Mouse (Mus musculus): Measurements from ENCODE around the gene Catsperg1.
"Not testable (repeated sequence)": the region's sequence is repeated elsewhere in the genome, so short reads cannot be mapped to it uniquely, and the experiment has no call there.

Catsperg1 gene

DNA sequence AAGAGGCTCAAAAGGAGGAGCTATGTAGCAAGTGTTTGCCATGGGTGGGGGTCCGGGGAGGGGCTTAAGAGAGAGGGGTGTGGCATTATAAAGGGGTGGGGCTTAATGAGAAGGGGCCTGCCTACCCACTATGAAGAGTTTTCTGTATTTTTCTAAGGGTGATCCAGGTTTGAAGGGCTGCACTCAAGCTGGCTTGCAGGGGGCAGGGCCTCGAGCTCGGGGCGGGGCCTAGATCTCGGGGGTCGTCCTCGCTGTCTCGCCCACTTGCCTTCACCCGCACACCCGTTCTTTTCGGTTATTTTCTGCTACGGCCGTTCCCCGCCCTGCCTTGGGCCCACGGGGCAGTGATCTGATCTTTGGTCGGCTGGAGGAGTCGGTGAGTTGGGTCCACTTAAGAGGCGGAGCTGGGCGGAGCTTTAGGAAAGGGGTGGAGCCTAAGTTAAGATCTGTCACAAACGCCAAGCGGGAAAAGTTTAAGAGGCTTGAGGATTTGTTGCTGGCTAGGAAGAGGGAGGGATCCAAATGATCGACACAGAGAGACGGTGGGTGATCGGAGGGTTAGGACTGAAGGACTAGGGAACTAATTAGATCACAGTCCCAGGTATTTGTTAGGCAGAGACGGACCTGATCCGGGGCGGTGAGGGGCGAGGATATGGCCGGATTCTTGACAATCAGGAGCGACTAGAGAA lies 43.6 kb downstream of the Catsperg1 start, which contains the start of the genes Ggn and Spred3:
Gene Ggn (plus strand): TSS at position 145 of the 689 bp plus-strand sequence.
Gene Spred3 (minus strand): TSS at position 346 of the 689 bp plus-strand sequence.
- DNase-seq (ENCODE audit: low spot score in 2 of 2) = peak in 1 of 2 experiments; percentile 58

DNA sequence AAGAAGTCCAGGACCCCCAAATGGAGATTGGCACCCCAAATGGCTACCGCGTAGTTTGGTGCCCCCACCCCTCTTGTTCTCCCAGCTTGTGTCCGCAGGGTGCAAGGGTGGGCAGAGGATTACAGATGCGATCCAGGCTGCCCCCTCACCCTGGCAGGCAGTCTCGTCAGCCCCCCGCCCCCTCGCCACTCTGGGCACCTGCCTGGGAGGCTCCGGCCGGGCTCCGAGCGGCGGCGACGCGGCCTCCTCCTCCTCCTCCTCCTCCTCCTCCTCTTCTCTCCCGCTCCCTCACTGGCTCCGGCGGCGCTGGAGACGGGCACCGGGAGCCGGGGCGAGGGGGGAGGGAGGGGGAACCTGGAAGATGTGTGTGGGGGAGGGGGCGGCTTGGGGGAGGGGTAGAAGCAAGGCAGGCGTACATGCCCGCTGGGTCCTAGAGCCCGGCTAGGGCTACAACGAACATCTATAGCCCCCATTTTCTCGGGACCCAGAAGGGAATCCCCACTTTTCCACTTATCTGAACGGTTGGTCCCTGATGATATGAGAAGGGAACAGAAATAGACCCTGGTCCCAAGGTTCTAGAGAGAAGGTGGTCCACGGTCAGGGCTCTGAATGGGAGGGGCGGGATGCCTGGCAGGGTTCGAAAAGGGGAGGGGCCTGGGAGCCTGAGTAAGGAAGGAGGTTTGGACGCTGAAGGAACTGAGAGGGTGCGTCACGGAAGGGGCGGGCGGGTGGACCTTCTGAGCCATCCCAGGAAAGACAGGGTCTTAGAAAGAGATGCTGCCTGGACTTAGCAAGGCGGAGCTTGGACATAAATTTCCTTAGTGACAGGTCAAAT lies 44.4 kb downstream of the Catsperg1 start:
- peak in 1 of 2 experiments; percentile 83 for DNase-seq (ENCODE audit: low spot score in 2 of 2)

DNA sequence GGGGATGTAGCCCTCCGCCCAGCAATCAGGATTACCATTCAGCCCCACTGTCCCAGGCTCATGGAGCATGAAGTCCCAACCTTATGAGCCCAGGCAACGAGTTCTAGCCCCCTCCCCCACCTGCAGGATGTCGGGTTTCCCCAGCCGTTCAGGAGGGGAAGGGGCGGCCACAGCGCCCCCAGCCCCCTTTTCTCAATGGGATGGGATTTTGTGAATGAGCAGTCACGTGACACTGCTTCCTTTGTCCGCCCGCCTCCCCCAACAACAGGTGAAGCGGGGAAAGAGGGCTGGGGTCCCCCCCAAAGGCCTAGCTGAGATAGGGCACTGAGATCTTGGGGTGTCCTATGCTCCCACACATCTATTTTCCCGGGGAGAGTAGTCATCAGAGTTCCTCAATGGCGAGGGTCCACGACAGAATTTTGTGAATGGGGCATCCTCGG lies 45.0 kb downstream of the Catsperg1 start:
- DNase-seq (ENCODE audit: low spot score in 2 of 2) = no peak

DNA sequence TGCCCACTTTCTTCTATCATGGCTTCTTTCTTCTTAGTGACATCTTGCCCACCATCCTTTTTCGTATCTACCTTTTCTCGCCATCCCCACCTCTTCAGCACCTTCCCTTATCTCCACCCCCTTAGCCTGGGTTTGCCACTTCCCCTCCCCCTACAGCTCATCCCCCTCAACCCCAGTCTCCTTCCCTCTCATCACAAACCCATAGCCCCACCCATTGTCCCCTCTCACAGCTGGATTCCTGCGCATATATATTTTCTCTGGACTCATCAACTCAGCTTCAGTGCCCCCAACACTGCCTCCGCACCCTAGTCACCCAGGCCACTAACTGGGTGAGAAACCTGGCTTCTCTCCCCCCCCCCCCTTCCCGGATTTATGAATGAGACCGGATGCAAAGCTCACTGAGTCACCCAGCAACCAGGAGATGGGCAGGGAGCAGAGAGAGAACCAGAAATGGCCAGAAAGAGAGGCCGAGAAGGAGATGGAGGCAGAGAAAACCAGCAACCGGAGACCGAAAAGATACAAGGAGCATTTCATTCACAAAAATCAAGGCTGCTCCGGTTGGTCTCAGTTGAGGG lies 45.6 kb downstream of the Catsperg1 start:
- DNase-seq (ENCODE audit: low spot score in 2 of 2) = no peak

DNA sequence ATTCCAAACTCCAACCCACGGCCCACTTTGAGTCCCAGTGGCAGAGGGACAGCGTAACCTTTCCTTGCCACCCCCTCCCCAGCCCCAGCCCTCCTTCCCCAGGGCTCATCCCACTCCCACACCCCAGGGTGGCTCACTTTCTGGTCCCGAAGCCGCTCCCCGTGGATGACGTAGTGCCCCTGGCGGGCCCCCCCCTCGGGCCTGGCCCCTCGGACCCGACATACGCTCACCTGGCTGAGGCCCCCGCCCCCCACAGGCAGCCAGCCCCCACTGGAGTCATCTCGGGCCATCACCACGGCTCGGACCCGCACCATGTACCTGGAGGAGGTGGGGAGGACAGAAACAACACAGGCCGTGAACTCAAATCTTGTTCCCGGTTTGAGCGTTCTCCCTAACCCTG lies 46.2 kb downstream of the Catsperg1 start:
- no peak for DNase-seq (ENCODE audit: low spot score in 2 of 2)

DNA sequence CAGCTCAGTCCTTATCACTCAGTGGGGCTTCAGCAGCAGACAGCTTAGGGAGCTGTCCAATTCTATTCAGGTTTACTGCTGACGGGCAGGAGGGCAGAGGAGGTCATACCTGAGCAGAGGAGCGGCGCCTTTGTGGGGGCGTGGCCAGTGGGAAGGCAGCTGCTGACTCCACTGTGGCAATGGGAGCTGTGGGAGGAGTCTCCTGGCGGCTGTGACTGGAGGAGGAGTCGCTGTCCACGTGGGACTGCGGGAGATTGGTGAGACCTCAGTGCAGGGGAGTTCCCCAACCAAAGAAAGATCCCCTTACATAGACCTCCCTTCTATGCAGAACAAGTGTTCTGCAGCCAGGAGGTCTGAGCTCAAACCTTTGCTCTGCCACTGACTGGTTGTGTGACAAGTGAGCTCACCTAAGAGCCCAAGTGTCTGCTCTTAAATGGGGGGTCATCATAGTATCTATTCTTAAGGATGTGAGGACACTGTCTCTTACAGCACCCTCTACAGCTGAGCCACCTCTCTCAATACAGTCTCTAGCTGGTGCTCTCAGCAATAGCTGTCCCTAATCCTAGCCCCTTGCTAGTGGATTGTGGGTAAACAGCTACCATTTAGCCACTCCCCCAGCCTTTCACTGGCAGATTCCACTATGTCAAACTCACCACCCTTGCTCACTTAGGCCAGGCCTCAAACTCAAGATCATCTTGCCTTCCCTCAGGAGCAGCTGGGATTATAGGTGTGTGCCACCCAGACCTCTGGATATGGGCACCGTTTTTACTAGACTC lies 50.9 kb downstream of the Catsperg1 start:
- DNase-seq (ENCODE audit: low spot score in 2 of 2) = no peak

DNA sequence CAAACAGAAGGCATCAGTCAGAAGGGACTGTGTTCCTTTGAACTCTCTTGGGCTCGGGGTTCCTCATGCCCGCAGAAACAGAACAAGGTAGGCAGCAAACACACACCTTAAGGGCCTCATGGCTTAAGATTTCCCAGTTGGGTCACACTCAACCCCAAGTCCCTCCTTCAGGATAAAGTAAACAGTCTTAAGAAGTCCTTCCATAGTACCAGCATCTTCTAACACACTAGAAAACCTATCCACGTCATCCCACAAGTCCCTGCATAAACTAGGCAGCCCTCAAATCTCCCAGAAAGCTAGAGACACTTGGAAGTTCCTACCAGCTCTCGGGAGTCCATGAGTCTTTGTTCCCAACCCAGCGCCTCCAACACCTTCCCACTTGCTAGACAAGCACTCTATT lies 51.5 kb downstream of the Catsperg1 start:
- DNase-seq (ENCODE audit: low spot score in 2 of 2) = no peak

DNA sequence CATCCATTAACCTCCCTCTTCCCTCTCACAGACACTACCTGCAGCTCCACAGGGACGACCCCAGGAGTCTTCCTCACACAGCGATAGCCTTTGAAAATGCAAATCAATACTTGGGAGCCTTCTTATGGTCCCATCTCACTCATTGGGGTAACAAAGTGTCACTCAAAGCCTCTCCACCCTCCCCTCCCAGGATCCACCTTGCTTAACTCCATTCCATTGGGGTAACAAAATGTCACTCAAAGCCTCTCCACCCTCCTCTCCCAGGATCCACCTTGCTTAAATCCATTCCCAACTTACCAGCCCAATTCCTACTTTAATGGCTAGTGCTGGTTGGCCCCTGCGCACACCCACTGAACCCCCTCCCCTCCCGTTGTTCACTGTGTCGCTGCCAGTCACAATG lies 55.6 kb downstream of the Catsperg1 start:
- no peak for DNase-seq (ENCODE audit: low spot score in 2 of 2)

DNA sequence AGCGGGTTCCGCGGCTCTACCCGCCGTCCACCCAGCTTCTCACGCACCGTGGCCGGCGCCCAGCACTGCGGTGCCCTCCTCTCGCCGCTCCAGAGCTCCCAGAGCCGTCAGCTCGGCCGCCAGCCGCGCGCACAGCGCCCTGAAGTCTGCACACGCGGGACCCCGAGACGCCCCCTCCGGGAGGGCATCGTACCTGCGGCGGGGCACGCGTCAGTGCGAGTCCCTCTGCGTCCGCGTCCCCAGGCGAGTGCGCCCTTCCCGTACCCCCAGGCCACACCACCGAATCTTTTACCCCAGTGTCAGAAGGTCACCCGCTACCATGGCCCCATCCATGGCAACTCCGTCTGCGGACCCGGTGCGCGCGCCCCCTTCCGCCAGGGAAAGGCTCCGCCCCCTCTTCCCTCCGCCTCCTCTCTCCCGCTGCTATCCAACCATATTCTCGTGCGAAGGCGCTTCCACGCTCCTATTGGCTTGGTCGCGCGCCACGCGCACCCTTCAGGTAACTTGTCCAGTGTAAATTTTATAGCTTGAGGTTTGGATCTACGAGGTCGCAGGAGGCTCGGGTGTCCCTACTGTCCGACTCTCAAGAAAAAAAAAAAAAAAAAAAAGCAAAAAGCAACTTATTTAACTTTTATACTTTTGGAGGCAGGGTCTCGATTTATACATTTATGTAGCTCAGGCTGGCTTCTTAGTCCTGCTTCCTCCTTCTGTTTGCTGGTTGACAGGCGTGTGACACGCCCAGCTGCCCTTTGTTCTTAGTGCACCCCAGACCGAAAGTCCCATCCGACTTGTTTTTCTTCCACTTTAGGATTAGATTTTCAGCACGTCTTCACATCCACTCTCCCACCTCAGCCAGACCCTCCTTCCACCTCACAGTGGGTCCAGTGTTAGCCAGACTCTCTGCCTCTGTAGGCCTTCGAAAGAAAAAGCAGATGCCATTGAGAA lies 57.7 kb downstream of the Catsperg1 start, which contains the start of gene Fam98c:
Gene Fam98c (minus strand): TSS at position 397 of the 945 bp plus-strand sequence.
- peak in 1 of 2 experiments; percentile 87 for DNase-seq (ENCODE audit: low spot score in 2 of 2)

DNA sequence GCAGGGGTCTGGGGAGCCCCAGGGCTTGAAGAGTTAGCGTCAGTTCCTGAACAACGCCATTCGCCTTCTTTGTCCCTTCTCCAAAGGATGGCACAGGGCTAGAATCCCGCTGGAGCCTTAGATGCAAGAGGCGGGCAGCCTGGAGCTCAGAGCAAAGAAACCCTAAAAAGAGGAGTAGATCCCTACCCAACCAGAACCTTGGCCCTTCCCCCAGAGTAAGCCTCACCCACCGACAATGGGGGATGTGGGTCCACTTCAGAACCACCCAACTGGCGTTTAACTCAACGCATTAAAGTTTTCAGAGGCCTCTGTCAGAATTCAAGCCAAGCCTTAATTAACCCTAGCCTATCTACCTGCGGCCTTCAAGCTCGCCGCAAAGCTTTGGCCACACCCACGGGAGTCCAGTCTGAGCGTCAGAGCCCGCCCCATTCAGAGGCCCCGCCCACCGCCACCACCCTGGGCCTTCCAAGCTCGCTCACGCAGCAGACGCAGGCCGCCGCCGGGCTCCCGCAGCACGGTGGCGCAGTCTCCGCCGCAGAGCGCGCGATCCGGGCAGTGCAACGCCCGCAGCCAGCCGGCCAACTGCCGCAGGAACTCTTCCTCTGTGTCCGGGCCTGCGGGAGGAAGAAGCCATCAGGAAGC lies 58.5 kb downstream of the Catsperg1 start:
- DNase-seq (ENCODE audit: low spot score in 2 of 2) = peak; percentile 76 to 86

DNA sequence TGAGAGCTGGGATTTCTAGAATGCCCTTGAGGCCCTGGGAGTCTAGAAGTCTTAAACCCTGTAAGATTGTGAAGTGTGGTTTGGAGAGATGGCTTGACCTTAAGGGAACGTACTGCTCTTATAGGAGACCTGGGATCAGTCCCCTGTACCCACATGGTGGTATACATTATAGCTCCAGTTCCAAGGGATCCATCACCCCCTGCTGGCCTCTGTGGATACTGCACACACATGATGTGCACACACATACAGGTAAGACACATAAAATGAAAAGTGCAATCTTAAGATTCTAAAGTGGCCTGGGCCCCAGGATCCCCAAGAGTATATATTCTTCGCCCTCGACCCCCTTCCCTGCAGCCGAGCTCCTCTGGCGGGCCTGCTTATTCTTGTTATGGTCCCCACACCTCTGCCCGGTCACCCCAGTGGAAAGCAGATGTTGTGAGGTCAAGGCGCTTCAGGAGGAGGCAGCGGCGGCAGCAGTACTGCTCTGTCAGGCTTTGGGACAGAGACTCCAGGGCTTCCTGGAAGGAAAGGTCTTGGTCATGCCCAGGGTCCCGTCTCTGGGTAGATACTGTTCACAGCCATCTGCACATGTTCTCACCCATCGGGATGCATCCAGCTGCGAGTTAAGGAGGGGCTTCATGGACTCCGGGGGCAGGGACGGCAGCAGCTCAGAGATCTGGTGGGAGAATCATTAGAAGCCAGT lies 59.7 kb downstream of the Catsperg1 start:
- DNase-seq (ENCODE audit: low spot score in 2 of 2) = no peak

DNA sequence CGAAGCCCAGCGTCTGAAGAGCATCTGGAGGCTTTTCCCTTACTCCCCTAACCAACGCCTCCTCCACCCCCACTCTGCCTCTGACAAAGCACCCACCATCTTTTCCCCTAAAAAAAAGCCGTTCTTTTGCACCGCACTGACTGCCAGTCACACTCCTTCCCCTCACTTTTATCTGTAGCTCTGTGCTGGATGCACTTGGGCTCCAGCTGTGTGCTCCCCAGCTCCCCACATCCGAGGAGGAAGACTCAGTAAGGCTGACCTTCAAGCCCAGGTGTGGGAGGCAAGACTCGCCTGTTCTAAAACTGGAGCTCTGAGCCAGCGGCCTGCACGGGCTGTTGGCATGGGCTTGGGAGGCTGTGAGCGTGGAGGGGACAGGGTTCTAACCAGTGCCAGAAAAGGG lies 62.3 kb downstream of the Catsperg1 start:
- DNase-seq (ENCODE audit: low spot score in 2 of 2) = no peak

DNA sequence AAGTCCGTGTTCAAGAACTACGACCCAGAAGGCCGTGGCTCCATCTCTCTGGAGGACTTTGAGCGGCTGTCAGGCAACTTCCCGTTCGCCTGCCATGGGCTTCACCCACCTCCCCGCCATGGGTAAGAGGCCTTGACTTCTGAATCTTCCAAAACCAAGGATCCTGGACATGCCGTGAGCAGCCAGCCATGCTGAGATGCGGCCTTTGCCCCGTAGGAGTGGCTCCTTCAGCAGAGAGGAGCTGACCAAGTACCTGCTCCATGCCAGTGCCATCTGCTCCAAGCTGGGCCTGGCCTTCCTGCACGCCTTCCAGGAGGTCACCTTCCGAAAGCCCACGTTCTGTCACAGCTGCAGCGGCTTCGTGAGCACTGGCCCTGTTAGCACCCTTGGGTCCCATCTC lies 65.1 kb downstream of the Catsperg1 start:
- DNase-seq (ENCODE audit: low spot score in 2 of 2) = no peak

DNA sequence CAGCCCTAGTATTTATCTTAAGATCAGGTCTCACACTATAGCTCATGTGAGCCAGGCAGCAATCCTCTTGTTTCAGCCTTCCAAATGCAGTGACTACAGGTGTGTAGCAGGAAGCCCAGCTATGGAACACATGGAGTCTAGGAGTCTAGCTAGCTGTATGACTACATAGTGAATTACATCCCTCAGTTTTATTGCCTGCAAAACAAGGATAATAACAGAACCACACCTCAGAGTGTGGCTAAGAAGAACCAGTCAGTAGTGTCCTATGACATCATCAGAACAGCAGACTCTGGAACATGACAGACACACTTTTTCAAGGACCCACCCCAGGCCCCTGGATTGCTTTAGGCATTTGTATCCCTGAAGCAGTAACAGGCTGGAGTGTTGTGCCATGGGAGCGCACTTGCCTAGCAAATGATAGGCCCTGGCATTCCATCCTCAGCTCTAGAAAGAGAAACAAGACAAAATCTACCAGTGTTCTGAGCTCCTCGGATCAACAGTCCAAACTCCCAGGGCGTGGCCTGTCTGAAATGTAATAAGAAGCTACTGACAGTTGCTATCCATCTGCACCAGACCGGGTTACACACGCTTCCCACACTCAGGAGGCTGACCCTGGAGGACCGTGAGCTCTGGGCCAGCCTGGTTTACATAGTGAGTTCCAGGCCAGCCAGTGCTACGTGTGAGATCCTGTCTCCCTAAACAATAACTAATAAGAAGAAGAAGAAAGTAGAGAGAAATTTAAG lies 67.0 kb downstream of the Catsperg1 start:
- no peak for DNase-seq (ENCODE audit: low spot score in 2 of 2)

DNA sequence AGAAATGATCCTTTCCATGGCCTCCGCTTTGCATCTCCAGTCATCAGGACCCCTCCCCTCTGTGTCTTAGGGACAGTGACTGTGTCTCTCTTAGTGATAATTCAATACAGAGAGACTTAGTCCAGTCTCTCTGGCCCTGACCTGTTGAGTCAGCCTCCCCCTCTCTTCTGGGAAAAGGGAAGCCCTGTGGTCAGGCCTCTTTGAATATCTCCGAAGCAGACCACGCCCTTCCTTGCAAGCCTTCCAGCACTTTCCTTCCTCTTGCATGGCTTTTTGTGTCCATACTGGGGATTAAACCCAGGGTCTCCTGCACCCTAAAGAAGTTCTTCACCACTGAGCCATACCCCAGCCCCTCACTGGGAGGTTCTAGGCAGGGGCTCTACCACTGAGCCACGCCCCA lies 69.8 kb downstream of the Catsperg1 start:
- DNase-seq (ENCODE audit: low spot score in 2 of 2) = no peak

DNA sequence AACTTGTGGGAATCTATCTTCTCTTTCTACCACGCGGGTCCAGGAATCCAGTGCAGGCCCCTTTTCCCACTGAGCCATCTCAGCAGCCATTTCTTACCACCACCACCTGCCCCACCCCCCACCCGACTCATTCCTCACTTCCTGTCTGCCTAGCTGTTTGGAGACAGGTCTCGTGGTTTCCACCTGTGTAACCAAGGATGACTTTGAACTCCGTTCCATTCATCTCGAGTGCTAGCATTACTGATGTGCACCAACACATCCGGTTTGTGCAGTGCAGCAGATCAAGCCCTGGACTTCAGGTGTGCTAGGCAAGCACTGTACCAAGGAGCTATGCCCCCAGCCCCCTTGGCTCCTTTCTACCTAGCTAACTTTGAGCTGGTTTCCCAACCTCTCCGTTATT lies 72.4 kb downstream of the Catsperg1 start:
- no peak for DNase-seq (ENCODE audit: low spot score in 2 of 2)

DNA sequence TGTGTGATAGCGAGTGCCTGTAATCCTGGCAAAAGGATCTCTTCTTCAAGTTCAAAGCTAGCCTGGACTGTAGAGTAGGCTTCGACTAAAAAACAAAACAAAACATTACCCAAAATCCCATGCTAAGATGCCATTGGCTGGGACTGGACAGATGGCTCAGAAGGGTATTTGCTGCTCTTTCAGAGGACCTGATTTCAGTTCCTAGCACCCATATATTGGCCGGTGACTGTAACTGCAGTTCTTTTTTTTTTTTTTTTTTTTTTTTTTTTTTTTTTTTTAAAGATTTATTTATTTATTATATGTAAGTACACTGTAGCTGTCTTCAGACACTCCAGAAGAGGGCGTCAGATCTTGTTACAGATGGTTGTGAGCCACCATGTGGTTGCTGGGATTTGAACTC lies 74.6 kb downstream of the Catsperg1 start:
- DNase-seq (ENCODE audit: low spot score in 2 of 2) = not testable (repeated sequence)

DNA sequence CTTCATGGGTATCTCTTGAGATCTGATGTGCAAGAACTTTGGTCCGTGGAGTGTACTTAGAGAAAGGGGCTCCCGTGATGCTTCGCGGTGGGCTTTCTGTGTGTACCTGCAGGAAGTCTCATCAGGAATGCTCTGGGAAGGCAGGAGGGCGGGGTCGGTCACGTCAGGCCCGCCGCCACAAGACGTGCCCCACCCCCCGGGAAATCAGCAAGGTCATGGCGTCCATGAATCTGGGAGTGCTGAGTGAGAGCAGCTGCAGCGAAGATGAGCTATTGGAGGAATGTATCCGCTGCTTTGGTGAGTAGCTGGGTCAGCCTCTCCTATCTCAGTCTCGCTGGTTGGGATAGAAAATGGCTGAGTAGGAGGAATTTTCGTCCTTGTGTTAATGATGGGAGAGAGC lies 76.4 kb downstream of the Catsperg1 start:
- DNase-seq (ENCODE audit: low spot score in 2 of 2) = no peak
